Mouse (Mus musculus): Measurements from ENCODE around the gene Rab22a. TPM values are rescaled to one million over a fixed set of nuclear protein-coding genes. Genes with fewer than 3 reads are reported as not detected.
"Not testable (repeated sequence)": the region's sequence is repeated elsewhere in the genome, so short reads cannot be mapped to it uniquely, and the experiment has no call there.

Gene Rab22a
- total RNA-seq (2021), result 10 to 100 TPM; 28.6 to 29.6 TPM
- long read RNA-seq, experiment 1, full-length matches to known transcripts, result 58 of 75 reads
- long read RNA-seq, experiment 1, partial matches to known transcripts, result 2 of 75 reads
- long read RNA-seq, experiment 1, other reads (novel, unspliced or antisense), result 15 of 75 reads
- long read RNA-seq, experiment 2, full-length matches to known transcripts, result 55 of 60 reads
- long read RNA-seq, experiment 2, partial matches to known transcripts, result 0 of 60 reads
- long read RNA-seq, experiment 2, other reads (novel, unspliced or antisense), result 5 of 60 reads

DNA sequence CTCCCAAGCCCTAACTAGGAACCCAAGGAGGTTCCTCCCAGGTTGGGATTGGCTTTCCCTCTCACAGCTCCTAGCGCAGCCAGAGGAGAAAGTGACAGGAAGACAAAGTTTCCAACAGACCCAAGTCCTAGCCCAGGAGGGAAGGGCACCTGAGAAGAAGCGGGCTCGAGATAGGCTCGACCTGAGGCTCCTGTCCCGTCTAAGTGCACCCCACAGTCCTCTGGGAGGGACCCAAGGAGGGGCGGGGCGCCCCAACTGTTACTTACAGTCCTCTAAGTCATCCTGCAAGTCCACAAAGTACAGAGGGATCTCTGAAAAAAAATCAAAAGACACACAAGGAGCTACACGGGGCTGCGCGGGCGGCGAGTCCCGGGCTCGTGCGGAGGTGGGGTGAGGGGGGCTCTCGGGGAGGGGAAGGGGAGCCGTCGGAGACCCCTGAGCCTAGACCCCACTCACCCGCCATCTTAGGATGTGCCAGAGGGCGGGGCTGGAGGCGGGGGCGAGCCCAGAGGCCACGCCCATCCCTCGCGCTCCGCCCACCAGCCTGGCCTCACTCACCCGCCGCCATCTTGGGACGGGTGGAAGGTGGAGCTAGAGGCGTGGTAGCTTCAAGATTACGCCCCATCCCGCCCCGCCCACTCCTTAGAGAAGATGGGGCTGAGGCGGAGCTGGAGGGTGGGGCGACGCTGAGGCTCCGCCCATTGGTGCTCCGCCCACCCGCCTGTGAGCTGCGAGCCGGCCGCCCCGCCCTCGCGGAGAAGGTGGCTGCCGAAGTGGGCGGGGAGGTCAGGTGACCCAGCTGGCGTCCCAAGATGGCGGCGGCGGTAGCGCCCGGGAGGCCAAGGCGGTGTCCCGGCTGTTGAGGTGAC lies at the start of gene Rab22a:
Rab22a (plus strand) TSS at position 704 of the 869 bp plus-strand sequence.
- peak; percentile 95 to 97 for DNase-seq (ENCODE audit: low spot score in 2 of 2)

DNA sequence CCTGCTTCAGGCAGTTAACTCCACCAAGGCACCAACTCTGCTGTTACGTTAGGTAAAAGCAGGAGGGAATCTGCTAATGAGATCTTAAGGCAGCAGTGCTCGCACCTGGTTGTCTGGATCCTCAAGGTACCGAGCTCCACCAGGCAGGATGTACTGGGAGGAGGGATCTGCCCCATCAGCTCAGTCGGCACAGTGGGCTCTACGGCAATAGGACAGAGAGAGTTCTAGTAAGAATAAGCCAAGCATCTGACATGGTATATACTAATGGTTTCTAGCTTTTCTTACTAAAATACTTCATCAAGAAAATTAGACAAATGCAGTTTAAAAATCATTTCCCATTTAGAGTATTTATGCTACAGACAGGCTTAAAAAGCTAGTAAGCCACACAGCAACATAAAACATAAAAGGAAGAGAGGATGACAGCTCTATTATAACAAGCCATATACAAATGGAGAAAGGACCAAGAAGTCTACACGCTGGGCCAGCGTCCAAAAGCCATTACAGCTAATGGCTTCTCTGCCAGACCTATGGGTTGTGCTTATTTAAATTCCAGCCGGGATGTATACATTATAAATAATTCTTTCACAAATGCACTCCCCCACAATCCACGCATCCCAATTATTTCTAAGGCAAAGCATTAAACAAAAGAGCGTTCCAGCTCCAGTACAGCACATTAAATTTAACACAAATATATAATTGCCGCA lies 44.0 kb upstream of the Rab22a start:
- no peak for DNase-seq (ENCODE audit: low spot score in 2 of 2)

DNA sequence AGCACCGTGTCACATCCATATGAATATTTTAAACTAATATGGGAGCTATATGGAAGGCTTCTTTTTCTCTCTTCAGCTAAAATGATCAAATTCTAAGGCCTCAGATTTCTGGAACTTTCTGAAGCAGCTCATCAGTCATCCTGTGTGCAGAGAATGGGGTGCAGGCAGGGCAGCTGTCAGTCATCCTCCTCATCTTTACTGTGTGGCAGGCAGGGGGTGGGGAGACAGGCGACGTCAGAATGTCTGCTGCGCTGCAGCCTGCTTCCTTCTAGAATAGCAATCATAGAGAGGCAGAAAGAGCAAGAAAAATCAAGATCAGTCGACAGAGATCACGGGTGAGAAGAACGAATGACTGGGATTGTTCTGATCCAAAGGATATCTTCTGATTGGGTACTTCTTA lies 43.4 kb upstream of the Rab22a start:
- DNase-seq (ENCODE audit: low spot score in 2 of 2), result no peak

DNA sequence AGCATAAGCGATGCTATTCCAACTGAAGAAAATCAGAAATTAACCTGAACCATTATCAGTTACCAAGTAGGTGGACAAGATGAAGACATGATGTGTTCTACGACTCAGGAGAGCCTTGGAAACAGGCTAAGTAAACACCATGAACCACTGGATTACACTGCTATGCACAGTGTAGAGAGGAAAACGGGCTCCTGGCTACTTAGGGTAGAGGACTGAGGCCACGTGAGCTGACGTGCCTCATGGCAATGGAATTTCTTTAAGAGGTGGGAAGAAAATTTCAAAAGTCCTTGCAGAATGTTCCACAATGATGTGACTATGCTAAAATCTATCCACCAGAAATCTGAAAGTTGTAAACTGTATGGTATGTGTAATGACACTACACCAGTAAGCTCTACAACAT lies 40.4 kb upstream of the Rab22a start:
- DNase-seq (ENCODE audit: low spot score in 2 of 2), result no peak

DNA sequence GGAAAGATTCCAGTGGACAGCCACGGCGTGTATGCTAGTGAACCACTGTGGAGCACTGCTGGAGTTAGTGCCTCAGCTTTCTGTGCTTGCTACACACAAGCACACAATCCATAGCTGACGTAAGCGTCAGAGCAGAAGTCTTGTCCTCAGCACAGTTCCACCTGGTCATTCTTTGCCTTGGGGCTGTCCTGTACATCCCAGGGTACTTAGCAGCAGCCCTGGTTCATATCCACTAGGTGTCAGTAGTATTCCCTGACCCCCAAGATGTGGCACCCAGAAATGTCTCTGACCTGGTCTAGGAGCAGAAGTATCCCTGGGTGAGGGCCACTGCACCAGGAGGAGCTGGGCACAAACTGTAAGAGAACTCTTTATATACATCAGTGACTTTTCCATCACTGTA lies 38.9 kb upstream of the Rab22a start:
- no peak for DNase-seq (ENCODE audit: low spot score in 2 of 2)

DNA sequence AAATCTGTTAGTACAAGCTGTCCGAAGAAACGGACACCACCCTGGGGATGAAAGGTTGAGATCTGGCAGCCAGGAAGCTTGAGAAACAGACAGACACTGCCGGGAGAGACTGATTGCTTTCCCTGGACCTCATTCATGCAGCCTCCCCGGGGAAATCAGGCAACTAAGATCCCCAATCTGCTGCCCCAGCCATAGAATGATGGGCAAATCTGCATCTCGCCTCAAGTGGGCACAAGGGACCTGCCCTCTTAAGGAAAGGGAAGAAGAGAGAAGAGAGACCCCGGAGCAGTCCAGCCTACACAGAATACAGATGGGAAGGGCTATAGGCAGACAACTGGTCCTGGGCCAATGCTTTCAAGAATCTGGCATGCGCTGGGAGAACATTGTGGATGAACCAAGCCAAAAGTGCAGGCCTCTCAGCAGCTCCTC lies 37.4 kb upstream of the Rab22a start:
- no peak for DNase-seq (ENCODE audit: low spot score in 2 of 2)

DNA sequence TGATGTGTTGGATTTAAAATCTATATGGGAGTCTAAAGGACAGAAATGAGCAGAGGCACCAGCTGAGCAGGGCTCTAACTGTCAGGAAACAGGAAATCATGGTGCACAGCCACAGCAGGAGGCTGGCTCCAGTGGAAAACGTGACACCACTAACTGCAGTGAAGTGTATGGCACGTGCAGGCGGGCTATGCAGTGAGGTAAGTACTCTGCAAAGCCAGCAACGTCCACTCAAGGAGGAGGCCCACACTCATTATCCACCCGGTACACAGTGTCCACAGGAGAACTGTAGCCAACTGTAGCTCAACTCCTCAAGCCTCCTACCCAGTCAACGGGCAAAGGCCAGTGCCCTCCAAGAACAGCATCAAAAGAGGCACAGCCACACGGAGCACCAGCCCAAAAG lies 34.9 kb upstream of the Rab22a start:
- DNase-seq (ENCODE audit: low spot score in 2 of 2), result no peak

DNA sequence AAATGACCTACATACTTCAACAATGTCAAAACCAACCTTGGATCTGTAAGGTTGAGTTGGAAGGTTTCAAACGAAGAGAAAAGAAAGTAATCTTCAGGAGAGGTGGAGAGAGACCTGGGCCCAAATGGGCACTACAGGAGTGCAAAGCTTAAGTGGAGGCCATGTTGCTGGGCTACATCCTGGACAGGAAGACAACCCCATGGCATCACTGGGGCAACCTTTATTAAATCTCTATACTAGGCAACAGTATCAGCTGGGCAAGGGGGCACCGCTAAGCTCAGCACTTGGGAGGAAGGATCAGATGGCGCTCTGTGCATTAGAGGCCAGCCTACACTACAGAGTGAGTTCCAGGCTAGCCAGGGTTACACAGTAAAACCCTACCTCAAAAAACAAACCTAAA lies 33.8 kb upstream of the Rab22a start:
- DNase-seq (ENCODE audit: low spot score in 2 of 2), result no peak

DNA sequence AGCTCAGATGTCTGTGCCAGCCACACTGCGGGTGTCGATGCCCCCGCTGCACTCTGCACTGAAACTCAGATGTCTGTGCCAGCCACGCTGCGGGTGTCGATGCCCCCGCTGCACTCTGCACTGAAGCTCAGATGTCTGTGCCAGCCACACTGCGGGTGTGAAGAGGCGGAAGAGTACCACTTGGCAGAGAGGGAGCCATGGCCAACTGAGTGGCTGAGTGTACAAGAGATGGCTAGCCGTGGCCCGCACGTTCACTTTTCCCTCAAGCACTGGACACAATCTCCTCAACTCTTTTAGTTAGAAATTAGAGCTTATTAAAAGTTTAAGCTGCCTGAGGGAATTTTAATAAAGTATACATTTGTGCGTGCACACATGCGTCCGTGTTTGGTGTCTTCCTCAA lies 25.5 kb upstream of the Rab22a start:
- DNase-seq (ENCODE audit: low spot score in 2 of 2), result not testable (repeated sequence)

DNA sequence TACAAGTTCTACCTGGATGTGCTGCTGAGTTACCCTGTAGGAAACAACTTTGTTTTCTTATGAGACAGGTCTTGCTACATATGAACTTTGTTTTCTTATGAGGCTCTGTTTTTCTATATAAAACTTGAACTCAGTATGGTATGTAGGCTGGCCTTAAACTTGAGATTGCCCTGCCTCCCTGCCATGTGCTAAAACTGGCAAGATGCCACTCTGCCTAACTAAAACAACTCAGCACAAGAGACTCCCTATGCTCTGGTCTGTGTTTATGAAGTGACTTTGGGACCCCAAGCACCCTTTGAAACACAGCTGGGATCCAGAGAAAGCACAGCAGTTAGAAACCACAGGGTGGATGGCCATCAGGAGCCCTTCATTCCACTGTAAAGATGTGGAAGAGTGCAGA lies 18.2 kb upstream of the Rab22a start:
- DNase-seq (ENCODE audit: low spot score in 2 of 2), result no peak

DNA sequence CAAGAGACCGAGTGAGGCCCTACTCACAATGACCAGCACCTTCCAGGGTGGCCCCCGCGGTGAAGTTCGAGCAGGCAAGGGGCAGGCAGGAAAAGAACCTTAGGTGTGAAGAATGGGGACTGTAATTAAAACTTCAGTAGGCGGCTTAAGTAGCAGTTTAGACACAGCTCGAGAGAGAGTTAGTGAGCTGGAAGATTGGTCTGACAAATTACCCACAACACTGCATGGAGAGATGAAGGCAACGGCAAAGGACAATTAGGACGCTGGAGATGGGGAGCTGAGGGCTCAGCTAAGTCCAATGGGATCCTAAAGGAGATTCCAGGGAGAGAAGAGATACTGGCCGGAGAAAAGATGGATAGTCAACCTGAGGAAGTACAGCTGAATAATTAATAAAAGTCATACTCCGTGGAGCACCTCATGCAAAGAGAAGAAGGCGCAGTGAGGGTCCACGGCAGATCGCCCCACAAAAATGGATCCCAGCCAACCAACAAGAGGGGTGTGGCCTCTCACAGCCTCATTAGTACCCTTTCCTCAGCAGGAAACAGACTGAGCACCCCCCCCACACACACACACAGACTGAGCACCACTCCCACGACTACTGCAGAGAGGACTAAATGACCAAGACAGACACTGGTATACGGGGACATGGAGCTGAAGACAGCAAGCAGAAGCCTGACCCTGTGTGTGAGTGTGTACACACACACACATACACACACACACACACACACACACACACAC lies 17.1 kb upstream of the Rab22a start:
- no peak for DNase-seq (ENCODE audit: low spot score in 2 of 2)

DNA sequence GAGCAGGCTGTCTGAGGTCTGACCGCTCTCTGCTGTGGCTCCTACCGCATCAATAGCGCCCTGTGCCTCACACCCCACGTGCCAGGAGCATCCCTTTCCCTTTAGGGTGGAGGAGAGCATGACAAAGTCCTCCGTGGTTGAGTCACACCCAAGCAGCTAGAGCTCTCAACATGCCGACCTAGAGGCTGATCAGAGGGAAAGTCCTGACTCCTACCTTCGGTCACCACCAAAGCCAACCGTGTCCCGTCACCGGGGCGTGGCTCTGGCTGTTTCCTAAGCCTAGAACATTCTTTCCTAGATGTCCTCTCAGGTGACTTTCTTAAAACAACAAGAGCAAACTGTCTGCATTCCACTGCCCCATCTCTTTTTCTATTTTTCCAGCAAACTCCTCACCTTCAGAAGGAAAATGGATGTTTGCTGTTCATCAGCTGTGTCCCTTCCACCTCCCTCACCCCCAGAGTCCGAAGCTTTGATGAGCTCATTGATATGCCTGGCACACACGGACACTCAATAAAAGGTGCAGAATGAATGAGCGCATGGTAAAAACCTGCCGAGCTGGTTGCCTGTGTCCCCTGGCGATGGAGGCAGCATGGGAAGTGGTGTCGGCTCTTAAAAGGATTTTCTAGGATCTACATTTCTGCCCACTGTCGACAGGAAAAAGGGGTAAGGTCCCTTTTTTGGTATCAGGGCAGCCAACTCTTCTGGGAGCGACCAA lies 12.2 kb upstream of the Rab22a start:
- DNase-seq (ENCODE audit: low spot score in 2 of 2), result no peak

DNA sequence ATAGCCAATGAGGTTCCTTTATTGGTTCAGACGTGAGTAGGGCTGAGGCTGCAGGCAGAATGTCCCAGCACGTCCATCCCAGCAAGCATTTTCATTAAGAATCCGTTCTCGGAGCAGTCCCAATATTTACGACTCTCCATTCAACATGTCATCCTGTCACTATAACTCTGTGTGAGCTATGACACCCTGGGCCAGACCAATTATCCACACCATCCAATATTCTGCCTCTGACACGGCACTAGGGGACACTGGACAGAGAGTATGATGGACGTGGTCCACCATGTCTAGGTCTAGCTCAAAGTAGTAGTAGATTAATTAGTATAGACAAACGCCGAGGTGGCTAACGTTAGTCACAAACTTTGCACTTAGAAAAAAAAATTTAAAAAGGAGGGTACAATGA lies 9.8 kb upstream of the Rab22a start:
- DNase-seq (ENCODE audit: low spot score in 2 of 2), result no peak

DNA sequence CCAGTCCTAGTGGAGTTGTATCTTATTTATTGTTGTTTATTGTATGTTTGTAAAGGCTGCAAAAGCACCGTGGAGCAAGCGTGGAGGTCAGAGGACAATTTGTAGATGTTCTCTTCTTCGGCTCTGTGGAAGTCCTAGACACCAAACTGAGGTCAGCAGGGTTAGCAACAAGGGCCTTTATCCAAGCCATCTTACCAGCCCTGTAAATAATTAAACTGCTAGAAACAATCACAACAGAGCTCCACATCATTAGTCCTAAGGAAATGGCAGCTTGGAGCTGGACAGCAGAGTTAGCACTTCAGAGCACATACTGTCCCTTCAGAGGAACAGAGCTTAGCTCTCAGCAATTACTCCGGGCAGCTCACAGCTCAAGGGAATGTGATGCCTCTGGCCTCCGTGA lies 6.0 kb upstream of the Rab22a start:
- no peak for DNase-seq (ENCODE audit: low spot score in 2 of 2)

DNA sequence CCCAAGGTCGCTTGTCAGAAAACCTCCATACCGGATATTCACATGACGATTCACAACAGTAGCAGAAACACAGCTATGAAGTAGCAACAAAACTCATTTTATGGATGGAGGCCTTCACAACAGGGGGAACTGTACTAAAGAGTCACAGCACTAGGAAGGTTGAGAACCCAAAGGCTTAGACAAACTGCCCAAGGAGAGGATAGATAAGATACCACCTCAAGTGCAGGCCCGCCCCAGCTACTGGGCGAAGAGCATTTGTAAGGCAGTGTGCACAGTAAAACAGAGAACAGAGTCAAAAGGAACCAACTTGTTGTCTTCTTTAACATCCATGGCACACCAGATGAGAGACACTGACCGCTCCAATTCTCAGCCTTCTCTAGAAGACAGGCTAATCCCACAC lies 1.8 kb upstream of the Rab22a start:
- no peak for DNase-seq (ENCODE audit: low spot score in 2 of 2)

DNA sequence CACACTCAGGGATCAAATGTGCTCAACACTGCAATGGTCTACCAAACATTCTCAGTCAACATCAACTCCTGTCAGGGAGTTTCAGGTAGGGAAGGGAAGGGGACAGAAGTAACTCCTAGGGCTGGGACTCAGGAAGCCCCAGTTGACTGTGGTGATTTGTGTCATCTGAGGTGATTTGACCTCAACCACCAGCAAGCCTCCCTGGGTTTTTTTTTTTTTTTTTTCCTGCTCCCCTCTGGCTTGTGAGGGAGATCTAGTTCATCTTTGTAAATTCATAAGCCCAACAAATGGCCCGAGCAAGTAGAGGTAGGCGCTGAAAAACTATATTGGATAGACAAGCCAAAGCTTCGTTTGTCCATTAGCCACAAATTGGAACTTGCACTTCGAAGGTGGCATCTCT lies 1.0 kb upstream of the Rab22a start:
- DNase-seq (ENCODE audit: low spot score in 2 of 2), result no peak

DNA sequence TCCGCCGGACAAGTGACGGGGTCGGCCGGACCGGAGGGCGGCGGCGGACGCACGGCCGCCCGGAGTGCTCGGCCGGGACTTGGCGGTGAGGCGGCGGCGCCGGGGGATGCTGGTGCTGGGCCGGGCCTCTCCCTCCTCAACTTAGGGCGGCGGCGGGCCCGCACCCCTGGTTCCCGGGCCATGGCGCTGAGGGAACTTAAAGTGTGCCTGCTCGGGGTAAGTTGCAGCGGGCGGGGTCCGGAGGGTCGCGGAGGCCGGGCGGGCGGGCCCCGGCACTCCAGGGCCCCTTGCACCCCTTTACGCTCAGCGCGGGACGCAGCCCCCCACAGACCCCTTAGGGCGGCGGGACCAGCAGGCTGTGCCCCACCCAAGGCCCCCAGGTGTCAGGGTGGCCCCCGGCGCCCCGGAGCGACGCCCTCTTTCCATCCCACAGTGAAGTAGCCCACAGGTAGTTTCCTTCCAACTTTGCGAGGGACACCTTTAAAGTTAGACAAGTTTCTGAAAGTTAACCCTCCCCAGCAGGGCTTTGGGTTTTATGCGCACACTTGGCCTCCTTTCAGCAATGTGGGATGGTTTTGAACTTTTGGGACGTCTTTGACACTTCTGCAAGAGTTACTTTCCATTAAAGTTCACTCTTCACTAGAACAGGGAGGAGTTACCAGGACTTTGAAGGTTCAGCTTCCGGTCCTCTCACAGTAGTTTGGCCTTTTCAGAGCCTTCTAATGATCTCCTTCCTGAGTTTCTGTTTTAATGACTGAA lies 545 bp downstream of the Rab22a start:
- peak in 1 of 2 experiments; percentile 2 for DNase-seq (ENCODE audit: low spot score in 2 of 2)

DNA sequence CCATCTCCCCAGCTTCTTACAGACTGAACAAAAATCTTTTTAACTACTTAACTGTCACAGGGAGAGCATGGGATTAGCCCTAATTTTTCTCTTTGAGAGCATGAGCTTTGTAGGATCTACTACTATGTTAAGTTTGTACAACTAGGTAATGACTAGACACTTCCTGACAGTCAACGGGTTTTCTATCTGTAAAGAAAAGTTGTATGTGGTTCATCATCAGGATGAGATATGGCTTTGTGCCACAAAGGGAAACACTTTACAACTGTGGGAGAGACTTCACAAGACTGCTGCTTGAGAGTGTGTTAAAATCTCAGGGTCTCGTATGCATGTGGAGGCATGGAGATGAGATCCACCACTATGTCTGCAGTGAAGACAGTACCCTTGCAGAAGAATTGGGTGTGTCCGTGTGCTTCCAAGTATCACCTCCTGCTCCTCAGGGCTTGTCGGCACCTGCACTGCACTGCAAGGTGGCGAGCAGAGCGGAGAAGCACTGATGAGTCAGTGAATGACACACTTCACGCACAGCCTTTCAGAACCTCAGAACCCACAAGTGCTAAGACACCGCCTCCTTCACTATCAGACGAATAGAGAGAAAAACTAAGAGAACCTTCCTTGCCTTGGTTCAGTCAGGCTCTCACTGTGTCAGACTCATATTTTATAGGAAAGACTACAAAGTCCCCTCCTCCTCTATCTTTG lies 2.8 kb downstream of the Rab22a start:
- no peak for DNase-seq (ENCODE audit: low spot score in 2 of 2)

DNA sequence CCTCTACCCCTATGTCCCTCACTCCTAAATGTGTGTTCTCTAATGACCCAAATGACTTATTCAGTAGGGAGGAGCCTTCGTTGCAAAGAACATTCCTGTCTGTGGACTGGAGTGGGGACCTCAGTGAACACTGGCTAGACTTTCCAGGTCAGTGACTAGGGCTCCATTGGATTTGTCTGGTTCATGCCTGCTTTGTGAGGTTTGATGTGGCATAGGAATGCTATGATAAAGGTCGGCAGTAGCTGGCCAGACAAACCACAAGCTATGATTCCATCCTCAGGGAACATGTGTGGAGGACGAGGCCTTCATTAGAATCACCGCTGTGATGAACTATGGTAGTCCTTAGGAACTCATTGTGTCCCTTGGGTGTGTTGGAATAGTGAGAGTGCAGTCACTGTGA lies 5.2 kb downstream of the Rab22a start:
- DNase-seq (ENCODE audit: low spot score in 2 of 2), result no peak

Data from left cerebral cortex, adult 18-20 months (tissue).